Mouse (Mus musculus): ENCODE measurements around the gene Zfp106.

- TF ChIP-seq POLR2A (IDR thresholded peaks at IDR 0.05; ENCODE audit: low read depth, low read length), result no peak
- TF ChIP-seq CTCF (IDR thresholded peaks at IDR 0.05; ENCODE audit: extremely low read depth, insufficient read length, insufficient replicate concordance, low read depth, low read length), result no peak
Observed at GRCm38 (mm10) chr2:120514181-120514580, 49.5 kb downstream of the Zfp106 start.

Measured in small intestine, adult 2 months (tissue).